Mouse (Mus musculus) erythroblast, embryonic 14.5 days (primary cell): ENCODE measurements around the gene Slc22a23. TPM values are rescaled to one million over a fixed set of nuclear protein-coding genes. Genes with fewer than 3 reads are reported as not detected.

ENCODE experiments used
- H3K27me3 ChIP-seq: 2 replicates; pipeline ENCODE4 v1.6.1; 2012; ENCODE audit warnings: inconsistent platforms; ENCODE audit not compliant: control insufficient read depth
- H3K36me3 ChIP-seq: 2 replicates; pipeline ENCODE4 v1.6.1; 2012; ENCODE audit warnings: mild to moderate bottlenecking, inconsistent platforms; ENCODE audit not compliant: control insufficient read depth
- H3K4me1 ChIP-seq: 2 replicates; pipeline ENCODE4 v1.6.1; 2012; ENCODE audit warnings: inconsistent platforms; ENCODE audit not compliant: control insufficient read depth
- H3K4me3 ChIP-seq: replicated peaks from 2 replicates; pipeline ENCODE3; 2012; ENCODE audit warnings: moderate library complexity, mild to moderate bottlenecking, inconsistent platforms
- H3K9me3 ChIP-seq: 2 replicates; pipeline ENCODE4 v1.6.1; 2012; ENCODE audit warnings: low read length, inconsistent platforms, mixed read lengths; ENCODE audit not compliant: control insufficient read depth
- GATA1 ChIP-seq: IDR thresholded peaks from 2 replicates; pipeline ENCODE4 v1.6.1; 2012; ENCODE audit warnings: low read length, inconsistent platforms, mixed read lengths
- TAL1 ChIP-seq: IDR thresholded peaks from 3 replicates; pipeline ENCODE4 v1.6.1; 2012; ENCODE audit warnings: low read length, inconsistent platforms, mixed read lengths
- polyA plus RNA-seq: library from polyadenylated mRNA; stranded (reverse); fragments of >175 nt; gene quantifications from 2 replicates; pipeline ENCODE4 v1.2.3, GENCODE M21; 2012

The Slc22a23 gene
- polyA plus RNA-seq, 1 experiment = 14.3 TPM

DNA sequence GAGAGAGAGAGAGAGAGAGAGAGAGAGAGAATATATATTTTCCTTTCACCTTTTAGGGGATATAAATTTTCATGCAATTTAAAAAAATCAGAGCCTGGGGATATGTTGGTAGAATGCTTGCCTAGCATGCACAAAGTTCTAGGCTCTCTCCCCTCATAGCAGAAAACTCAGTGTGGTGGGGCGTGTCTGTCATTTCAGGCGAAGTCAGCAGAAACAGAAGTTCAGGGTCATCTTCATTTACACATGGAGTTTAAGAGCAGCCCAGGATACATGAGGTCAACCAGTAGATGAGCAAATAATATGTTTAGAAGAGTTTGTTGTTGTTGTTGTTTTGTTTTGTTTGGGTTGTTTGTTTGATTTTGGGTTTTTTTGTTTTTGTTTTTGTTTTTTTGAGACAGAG, 33.4 kb downstream of the Slc22a23 start:
- peaks cover 89% of the 10 kb centered on the region for H3K36me3 ChIP-seq
- peaks cover 96% of the 10 kb centered on the region for H3K4me1 ChIP-seq
- no peaks in the 10 kb centered on the region for H3K27me3 ChIP-seq
- H3K4me3 ChIP-seq = no peak overlapping the region
- TF ChIP-seq GATA1 = no peak
- TF ChIP-seq TAL1 = no peak
- H3K9me3 ChIP-seq = no peaks in the 10 kb centered on the region

GRCm38 (mm10) chr13:34308604-34308927, 36.4 kb downstream of the Slc22a23 start:
- H3K9me3 ChIP-seq = no peaks in the 10 kb centered on the region
- H3K4me3 ChIP-seq = peak overlapping the region; percentile 15
- H3K27me3 ChIP-seq = no peaks in the 10 kb centered on the region
- peaks cover 89% of the 10 kb centered on the region for H3K4me1 ChIP-seq
- no peak; the same call in 1 of the 2 replicates for TF ChIP-seq GATA1
- TF ChIP-seq TAL1 = no peak
- H3K36me3 ChIP-seq = peaks cover 90% of the 10 kb centered on the region

GRCm38 (mm10) chr13:34307696-34308603, 37.0 kb downstream of the Slc22a23 start:
- Histone ChIP-seq H3K36me3 (peaks cover 90% of the 10 kb centered on the region), H3K9me3 (no peaks in the 10 kb centered on the region), H3K4me3 (peak overlapping the region; percentile 15), H3K4me1 (peaks cover 88% of the 10 kb centered on the region), H3K27me3 (no peaks in the 10 kb centered on the region)
- TF ChIP-seq TAL1 = no peak
- peak; percentile 9; the same call in 1 of the 2 replicates for TF ChIP-seq GATA1

- Histone ChIP-seq H3K36me3 (peaks cover 95% of the 10 kb centered on the region), H3K4me3 (no peak overlapping the region), H3K9me3 (no peaks in the 10 kb centered on the region), H3K4me1 (peaks cover 85% of the 10 kb centered on the region), H3K27me3 (no peaks in the 10 kb centered on the region)
- TF ChIP-seq GATA1 (no peak), TAL1 (no peak)
These were observed 38.9 kb downstream of the Slc22a23 start for GRCm38 (mm10) chr13:34305964-34306671.

DNA sequence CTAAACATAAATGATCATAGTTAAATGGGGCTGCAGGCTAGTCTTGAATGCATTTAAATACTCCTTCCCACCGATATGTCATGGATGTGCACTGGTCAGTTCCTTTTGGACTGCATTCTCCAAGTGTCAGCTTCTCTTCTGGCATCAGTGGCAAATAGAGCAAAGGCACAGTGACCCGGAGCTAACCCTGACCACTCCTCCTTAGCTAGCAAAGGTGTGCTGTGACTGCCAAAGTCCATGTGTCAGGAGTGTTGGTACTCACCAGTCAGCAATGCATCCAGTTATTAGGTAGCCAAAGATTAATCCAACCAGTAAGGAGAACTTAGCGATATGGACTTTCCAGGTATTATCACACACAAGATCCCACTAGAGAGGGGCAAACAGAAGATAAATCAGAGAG, 40.1 kb downstream of the Slc22a23 start:
- H3K27me3 ChIP-seq = no peaks in the 10 kb centered on the region
- no peak overlapping the region for H3K4me3 ChIP-seq
- H3K36me3 ChIP-seq = peaks cover 96% of the 10 kb centered on the region
- H3K4me1 ChIP-seq = peaks cover 83% of the 10 kb centered on the region
- no peaks in the 10 kb centered on the region for H3K9me3 ChIP-seq
- TF ChIP-seq GATA1 (no peak), TAL1 (no peak)

DNA sequence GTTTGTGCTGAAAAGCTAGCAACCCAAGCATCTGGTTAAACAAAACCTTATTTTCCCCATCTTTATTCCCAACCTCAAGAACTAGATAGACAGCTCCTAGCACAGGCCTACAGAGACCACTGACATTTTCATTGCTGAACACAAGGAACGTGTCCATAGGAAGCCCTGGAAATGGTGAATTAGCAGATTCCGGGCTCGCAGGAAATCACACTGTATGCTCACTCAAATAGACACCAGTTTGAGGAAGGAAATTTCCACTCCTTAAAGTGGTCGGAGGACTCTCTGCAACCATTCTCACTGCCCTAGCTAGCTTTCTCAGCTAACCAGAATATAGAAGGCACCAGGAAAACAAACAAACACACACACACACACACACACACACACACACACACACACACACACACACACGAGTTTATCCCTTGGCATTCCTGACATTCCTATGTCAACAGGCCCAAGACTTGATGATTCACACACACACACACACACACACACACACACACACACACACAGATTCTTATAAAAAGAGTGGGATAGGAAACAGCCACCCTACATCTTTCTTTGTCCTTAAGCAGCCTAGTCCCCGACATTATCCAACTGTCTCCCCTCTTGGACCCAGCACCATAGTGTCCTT, 41.5 kb downstream of the Slc22a23 start:
- Histone ChIP-seq H3K9me3 (no peaks in the 10 kb centered on the region), H3K4me3 (no peak overlapping the region), H3K27me3 (no peaks in the 10 kb centered on the region), H3K4me1 (peaks cover 83% of the 10 kb centered on the region), H3K36me3 (peaks cover 98% of the 10 kb centered on the region)
- TF ChIP-seq GATA1 (no peak), TAL1 (no peak)

DNA sequence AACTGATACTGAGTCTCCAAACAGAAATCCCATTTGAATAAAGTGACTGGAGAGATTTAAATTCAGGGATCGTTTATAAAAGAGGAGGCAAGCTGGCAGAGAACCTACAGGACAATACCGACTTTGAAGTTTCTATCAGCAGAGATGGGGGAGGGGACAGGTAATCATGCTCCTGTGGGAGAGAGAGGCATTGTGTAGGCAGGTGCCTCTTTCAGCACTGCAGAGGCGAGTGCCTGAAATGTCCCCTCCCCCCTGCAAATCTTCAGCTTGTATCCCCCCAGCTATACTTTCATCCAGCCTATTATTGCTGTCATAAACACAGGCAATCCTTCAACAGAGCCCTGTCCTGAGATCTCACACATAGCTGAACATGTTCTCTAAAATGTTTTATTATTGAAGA, 43.4 kb downstream of the Slc22a23 start:
- H3K36me3 ChIP-seq = peaks cover 99% of the 10 kb centered on the region
- no peak overlapping the region for H3K4me3 ChIP-seq
- no peak for TF ChIP-seq TAL1
- no peak for TF ChIP-seq GATA1
- H3K9me3 ChIP-seq = no peaks in the 10 kb centered on the region
- H3K4me1 ChIP-seq = peaks cover 75% of the 10 kb centered on the region
- H3K27me3 ChIP-seq = no peaks in the 10 kb centered on the region

DNA sequence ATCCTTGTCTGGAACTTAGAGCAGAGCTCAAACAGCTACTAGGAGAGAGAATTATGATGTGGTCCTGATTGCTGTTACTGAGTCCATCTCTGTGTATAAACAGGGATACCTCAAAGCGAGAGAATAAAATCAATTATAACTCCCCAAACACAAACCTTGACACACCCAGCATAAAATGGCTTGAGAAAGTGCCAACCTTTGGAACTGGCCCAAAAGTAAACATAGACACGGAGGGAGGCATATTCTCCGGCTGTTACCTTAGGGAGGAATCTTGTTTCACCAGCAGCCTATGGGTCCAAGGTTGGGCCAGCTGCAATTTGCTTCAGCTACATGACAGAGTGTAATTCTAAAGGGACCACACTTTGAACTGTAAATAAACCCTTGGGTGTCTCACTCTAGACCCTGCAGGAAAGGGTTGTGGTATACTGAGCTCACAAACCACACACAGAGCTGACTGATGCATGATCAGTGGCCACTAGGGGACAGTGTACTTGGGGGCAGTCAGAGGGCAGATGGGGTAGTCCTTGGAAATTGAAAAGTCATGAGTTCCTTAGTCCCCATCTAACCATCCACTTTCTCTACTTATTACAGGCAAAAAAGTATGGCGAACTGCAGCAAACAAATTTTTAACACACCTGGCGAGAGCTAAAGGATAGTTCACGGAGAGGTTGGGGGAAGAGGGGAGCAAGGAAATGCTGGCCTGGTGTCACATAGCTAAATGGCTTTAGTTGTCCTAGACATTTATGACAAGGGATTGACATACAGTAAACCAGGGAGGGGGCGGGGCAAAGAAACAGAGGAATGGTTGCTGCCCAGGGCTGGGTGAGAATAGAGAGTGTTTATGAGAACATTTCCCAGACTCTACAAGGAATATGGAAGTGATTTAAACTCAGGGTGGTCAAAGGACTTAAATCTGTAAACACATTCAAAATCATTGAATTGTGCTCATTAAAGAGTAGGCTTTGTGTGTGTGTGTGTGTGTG, 45.3 kb downstream of the Slc22a23 start:
- peaks cover 99% of the 10 kb centered on the region for H3K36me3 ChIP-seq

More for the DNA sequence above, 45.3 kb downstream of the Slc22a23 start:
- Histone ChIP-seq H3K9me3 (no peaks in the 10 kb centered on the region), H3K27me3 (no peaks in the 10 kb centered on the region), H3K4me1 (peaks cover 67% of the 10 kb centered on the region), H3K4me3 (no peak overlapping the region)
- no peak for TF ChIP-seq TAL1
- TF ChIP-seq GATA1 = no peak
